Comparison of ENCODE assay signal across 20 mouse cellular contexts in the genomic region with DNA sequence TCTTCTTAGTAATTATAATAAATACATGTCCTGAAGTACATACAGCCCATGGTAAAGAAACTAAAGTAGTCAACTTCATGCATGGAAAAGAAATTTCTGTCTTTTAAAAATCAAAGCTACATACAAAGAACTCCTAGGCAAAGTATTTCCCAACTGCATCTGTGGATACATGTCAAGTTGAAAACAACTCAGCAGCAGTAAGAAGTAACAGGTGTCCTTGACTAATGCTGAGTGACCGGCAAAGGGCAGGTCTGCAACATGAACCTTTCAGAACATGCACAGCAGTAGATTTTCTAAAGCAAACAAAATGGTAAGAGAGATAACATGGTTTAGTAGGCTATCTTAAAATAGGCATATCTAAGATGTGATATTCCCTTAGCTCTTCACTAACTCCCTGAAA.
"Had no signal": no experiment of that assay in that cellular context is flagged by ENCODE, and none has a peak within 500 bp of the region (broad histone marks: within the 10 kb centered on the region; RNA-seq: fewer than 3 reads in every experiment).

No protein-coding gene starts in this region.

- ATAC-seq: midbrain, embryonic 13.5 days; midbrain, embryonic 15.5 days had no signal

- H3K9me3 ChIP-seq: megakaryocyte, embryonic 14.5 days; midbrain, embryonic 13.5 days; midbrain, embryonic 15.5 days; neural tube, embryonic 13.5 days; neural tube, embryonic 15.5 days; stomach, embryonic 15.5 days had no signal

- H3K27ac ChIP-seq: macrophage; midbrain, embryonic 13.5 days; midbrain, embryonic 15.5 days; neural tube, embryonic 13.5 days; neural tube, embryonic 15.5 days; stomach, embryonic 15.5 days; stomach, postnatal 0 days had no signal

- DNase-seq: lung, adult 18-20 months; lung, embryonic 14.5 days; lung, postnatal 10 days; lung, postnatal 36 days; retina, postnatal 1 day; right cerebral cortex, adult 18-20 months; right cerebral cortex, postnatal 25 days; right cerebral cortex, postnatal 4 days; thymus, adult 2 months; thymus, postnatal 25 days; thymus, postnatal 4 days had no signal

- H3K4me3 ChIP-seq: megakaryocyte, embryonic 14.5 days; midbrain, embryonic 13.5 days; midbrain, embryonic 15.5 days; neural tube, embryonic 13.5 days; neural tube, embryonic 15.5 days; stomach, embryonic 15.5 days had no signal

- H3K36me3 ChIP-seq: midbrain, embryonic 15.5 days; neural tube, embryonic 13.5 days; neural tube, embryonic 15.5 days; stomach, embryonic 15.5 days had no signal

- H3K9ac ChIP-seq: lung, embryonic 14.5 days; midbrain, embryonic 13.5 days; midbrain, embryonic 15.5 days; neural tube, embryonic 13.5 days; neural tube, embryonic 15.5 days; stomach, embryonic 15.5 days had no signal

- H3K27me3 ChIP-seq: megakaryocyte, embryonic 14.5 days; midbrain, embryonic 13.5 days; midbrain, embryonic 15.5 days; neural tube, embryonic 13.5 days; neural tube, embryonic 15.5 days; stomach, embryonic 15.5 days had no signal

- H3K4me2 ChIP-seq: lung, embryonic 14.5 days; midbrain, embryonic 11.5 days; midbrain, embryonic 13.5 days; midbrain, embryonic 15.5 days; neural tube, embryonic 13.5 days; neural tube, embryonic 15.5 days; stomach, embryonic 15.5 days had no signal
